In genomic region chr7:65881290-65881688, GRCm38 (mm10) we compare ENCODE assay signal across 8 mouse cellular contexts. TPM values are rescaled to one million over a fixed set of nuclear protein-coding genes. Genes with fewer than 3 reads are reported as not detected.
DNase-seq lines count a peak whose midpoint lies in the region; ATAC-seq and TF ChIP-seq lines count a peak whose summit lies in the region.

No protein-coding gene starts in this region.

- no peak for ATAC-seq in intestine, embryonic 14.5 days (replicated peaks; ENCODE audit: low FRiP score, low TSS enrichment, low read depth)
- ATAC-seq in intestine, postnatal 0 days: no peak

- H3K4me3 ChIP-seq in intestine, embryonic 14.5 days (ENCODE audit: low read depth, low read length): no peak overlapping the region
- no peak overlapping the region for H3K4me3 ChIP-seq in intestine, postnatal 0 days (ENCODE audit: low read depth, low read length)
- peak overlapping the region; percentile 11 for H3K4me3 ChIP-seq in brown adipose tissue, adult 24 weeks (ENCODE audit: insufficient read depth, low read depth, low read length)

- 61% methylated on average over 12 of the region's 12 CpGs for WGBS in intestine, embryonic 14.5 days
- WGBS in intestine, postnatal 0 days: 53% methylated on average over 12 of the region's 12 CpGs

- no peaks in the 10 kb centered on the region for H3K36me3 ChIP-seq in intestine, embryonic 14.5 days (ENCODE audit: control insufficient read depth, insufficient read depth, low read length)
- H3K36me3 ChIP-seq in intestine, postnatal 0 days (ENCODE audit: control insufficient read depth, insufficient read depth): no peaks in the 10 kb centered on the region

- no peak overlapping the region for H3K27ac ChIP-seq in intestine, embryonic 14.5 days (ENCODE audit: low read depth)
- no peak overlapping the region for H3K27ac ChIP-seq in intestine, postnatal 0 days (ENCODE audit: low read depth, low read length)
- no peak overlapping the region for H3K27ac ChIP-seq in brown adipose tissue, adult 24 weeks (replicated peaks; ENCODE audit: low read depth, low read length)

- H3K9ac ChIP-seq in intestine, embryonic 14.5 days (ENCODE audit: low read length): no peak overlapping the region
- no peak overlapping the region for H3K9ac ChIP-seq in intestine, postnatal 0 days (ENCODE audit: low read depth, low read length)

- peaks cover 4% of the 10 kb centered on the region for H3K27me3 ChIP-seq in intestine, embryonic 14.5 days (replicated peaks; ENCODE audit: control insufficient read depth, insufficient read depth, low read length)
- no peaks in the 10 kb centered on the region for H3K27me3 ChIP-seq in intestine, postnatal 0 days (replicated peaks; ENCODE audit: control insufficient read depth, insufficient read depth, low read length)

- H3K9me3 ChIP-seq in intestine, embryonic 14.5 days (ENCODE audit: control insufficient read depth, low read length): no peaks in the 10 kb centered on the region
- H3K9me3 ChIP-seq in intestine, postnatal 0 days (ENCODE audit: control insufficient read depth): no peaks in the 10 kb centered on the region

- no peak for DNase-seq in intestine, embryonic 14.5 days (ENCODE audit: low spot score)
- peak; percentile 47 to 51 for DNase-seq in heart, adult 9 months (ENCODE audit: low spot score in 2 of 2)
- DNase-seq in lung, postnatal 14 days: peak; percentile 16
- no peak for DNase-seq in ovary, adult 18-20 months (ENCODE audit: low spot score)
- no peak for DNase-seq in urinary bladder, postnatal 25 days (ENCODE audit: low spot score)
- no peak for DNase-seq in ovary, postnatal 10 days (ENCODE audit: low spot score)

- H3K4me2 ChIP-seq in intestine, embryonic 14.5 days (ENCODE audit: low read length): 0 out of 2 replicates have a peak overlapping the region, but pooled peaks have one; percentile 0
- H3K4me2 ChIP-seq in intestine, postnatal 0 days (replicated peaks; ENCODE audit: low read depth): no peak overlapping the region; the same call in 1 of the 2 replicates

- TF ChIP-seq CTCF in intestine, postnatal 0 days (IDR thresholded peaks at IDR 0.05; ENCODE audit: low read depth): no peak

- no peaks in the 10 kb centered on the region for H3K4me1 ChIP-seq in intestine, embryonic 14.5 days (replicated peaks; ENCODE audit: control insufficient read depth, insufficient read depth, low read length)
- H3K4me1 ChIP-seq in intestine, postnatal 0 days (replicated peaks; ENCODE audit: control insufficient read depth, insufficient read depth, low read length): 0 out of 2 replicates have a peak, but pooled peaks cover 6% of the 10 kb centered on the region
- H3K4me1 ChIP-seq in brown adipose tissue, adult 24 weeks (ENCODE audit: control insufficient read depth, insufficient read depth, insufficient read length, low read length): no peaks in the 10 kb centered on the region; the same call in 1 of the 2 replicates

RNA-seq across cellular contexts. Expression of gene Pcsk6, which starts 19.8 kb away (rescaled TPM):
- polyA plus RNA-seq in intestine, embryonic 14.5 days (2014; fragmentation: Nextera tagmentation; extraction: Ambion mirVana): 3.4 and 3.5 TPM in 2 replicates
- 4.7 and 5.3 TPM in 2 replicates for polyA plus RNA-seq in intestine, postnatal 0 days (2015; fragmentation: Nextera tagmentation; extraction: Ambion mirVana)
- 33.4 and 63.6 TPM in 2 replicates for polyA plus RNA-seq in brown adipose tissue, adult 24 weeks (2012; ENCODE audit: insufficient read depth, insufficient read length, missing spikeins)

Comparison
In these comparisons a context has a peak if more than half of its experiments do, and no peak if none do; other contexts are left out.
1. DNase-seq: peak in heart, adult 9 months (2 of 2) and lung, postnatal 14 days (single experiment); none in intestine, embryonic 14.5 days (single experiment), ovary, adult 18-20 months (single experiment), urinary bladder, postnatal 25 days (single experiment) and ovary, postnatal 10 days (single experiment).